Mouse (Mus musculus) bone marrow macrophage, adult 2 months (primary cell): ENCODE results near the gene Ppp6r1.

Source experiments
- CTCF ChIP-seq: IDR thresholded peaks from 2 replicates; pipeline ENCODE4 v1.5.1; 2012; ENCODE audit warnings: low read depth, mild to moderate bottlenecking, low read length, moderate library complexity
- POLR2A ChIP-seq: IDR thresholded peaks from 2 replicates; pipeline ENCODE4 v1.6.1; 2012; ENCODE audit warnings: mild to moderate bottlenecking, low read depth, low read length, borderline replicate concordance

DNA sequence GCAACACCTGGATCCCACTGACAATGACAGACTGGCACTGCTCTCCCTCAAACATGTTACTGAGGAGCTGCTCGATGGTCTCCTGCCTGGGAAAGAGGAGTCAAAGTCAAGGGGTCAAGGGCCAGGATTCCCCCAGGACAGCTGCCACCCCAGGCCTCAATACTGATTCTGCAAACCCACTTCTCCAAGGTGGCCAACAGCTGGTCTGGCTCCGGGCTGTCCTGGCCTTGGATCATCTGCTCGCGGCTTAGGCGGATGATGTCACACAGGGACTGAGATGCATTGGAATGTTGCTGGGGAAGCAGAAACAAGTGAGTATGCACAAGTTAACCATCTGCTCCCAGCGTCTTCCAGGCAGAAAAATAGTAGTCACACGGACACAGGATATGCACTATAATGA is 16.9 kb downstream of the Ppp6r1 start:
- TF ChIP-seq CTCF = no peak
- TF ChIP-seq POLR2A = no peak
